Mouse (Mus musculus) midbrain, embryonic 15.5 days (tissue): ENCODE results near the gene Marcks. TPM values are rescaled to one million over a fixed set of nuclear protein-coding genes. Genes with fewer than 3 reads are reported as not detected.
A peak's percentile ranks its signal among the peaks of the same experiment; 100 is the strongest.

Source experiments
- ATAC-seq: fragments of 200-750 bp; cut with Nextera tagmentation; replicated peaks from 2 replicates; pipeline ENCODE4 v1.8.0; 2017; ENCODE audit warnings: moderate TSS enrichment
- H3K27ac ChIP-seq: fragments of 300-500 bp; sonication (generic); 2 replicates; pipeline ENCODE4 v1.5.1; 2015; ENCODE audit warnings: mild to moderate bottlenecking, inconsistent platforms
- H3K27me3 ChIP-seq: fragments of 300-500 bp; sonication (generic); replicated peaks from 2 replicates; pipeline ENCODE4 v1.6.1; 2015; ENCODE audit warnings: inconsistent platforms
- H3K36me3 ChIP-seq: fragments of 300-500 bp; sonication (generic); replicated peaks from 2 replicates; pipeline ENCODE4 v1.6.1; 2015; ENCODE audit warnings: inconsistent platforms
- H3K4me1 ChIP-seq: fragments of 300-500 bp; sonication (generic); 2 replicates; pipeline ENCODE4 v1.6.1; 2015; ENCODE audit warnings: inconsistent platforms
- H3K4me2 ChIP-seq: fragments of 300-500 bp; sonication (generic); 2 replicates; pipeline ENCODE4 v1.6.1; 2015; ENCODE audit warnings: inconsistent platforms, mild to moderate bottlenecking, moderate library complexity
- H3K4me3 ChIP-seq: fragments of 300-500 bp; sonication (generic); 2 replicates; pipeline ENCODE4 v1.5.1; 2015; ENCODE audit warnings: mild to moderate bottlenecking, inconsistent platforms
- H3K9ac ChIP-seq: fragments of 300-500 bp; sonication (generic); 2 replicates; pipeline ENCODE4 v1.6.1; 2015; ENCODE audit warnings: mild to moderate bottlenecking, inconsistent platforms
- H3K9me3 ChIP-seq: fragments of 300-500 bp; sonication (generic); 2 replicates; pipeline ENCODE4 v1.6.1; 2016; ENCODE audit warnings: inconsistent platforms
- WGBS: fragments of 180-500 bp; shearing (Covaris S2); methylation state at CpG from one replicate; pipeline ENCODE4 v1.1.7; 2015; ENCODE audit warnings: mixed read lengths; 5-methylcytosine and 5-hydroxymethylcytosine counted together
- polyA plus RNA-seq: library from polyadenylated mRNA; unstranded; fragments of >200 nt; fragmentation: Nextera tagmentation; extraction: Ambion mirVana; gene quantifications from 2 replicates; pipeline ENCODE4 v1.2.1, GENCODE M21; 2015

The Marcks gene
- 203 and 208 TPM in 2 replicates for polyA plus RNA-seq

- WGBS = 0% methylated on average over 39 of the region's 39 CpGs
- Histone ChIP-seq H3K36me3 (no peaks in the 10 kb centered on the region), H3K9me3 (no peaks in the 10 kb centered on the region), H3K4me1 (peaks cover 17% of the 10 kb centered on the region), H3K27me3 (no peaks in the 10 kb centered on the region), H3K9ac (peak within 1 kb of the TSS; percentile 100), H3K4me3 (peak within 1 kb of the TSS; percentile 99), H3K4me2 (peak within 1 kb of the TSS; percentile 62), H3K27ac (peak within 1 kb of the TSS; percentile 100)
- ATAC-seq = peak; percentile 73
Measured at GRCm38 (mm10) chr10:37138778-37139442, at the start of gene Marcks. TSS of gene Marcks (minus strand) at chr10:37138920.

GRCm38 (mm10) chr10:37177071-37177470 lies 38.4 kb upstream of the Marcks start:
- Histone ChIP-seq H3K27ac (no peak overlapping the region), H3K4me1 (peaks cover 8% of the 10 kb centered on the region), H3K9ac (no peak overlapping the region), H3K4me2 (no peak overlapping the region), H3K27me3 (no peaks in the 10 kb centered on the region), H3K9me3 (no peaks in the 10 kb centered on the region), H3K36me3 (no peaks in the 10 kb centered on the region), H3K4me3 (no peak overlapping the region)
- WGBS = 93% methylated on average over 3 of the region's 3 CpGs
- no peak for ATAC-seq

- Histone ChIP-seq H3K4me2 (peak overlapping the region; percentile 29), H3K27ac (peak overlapping the region; percentile 61), H3K4me3 (no peak overlapping the region), H3K4me1 (peaks cover 21% of the 10 kb centered on the region), H3K27me3 (no peaks in the 10 kb centered on the region), H3K9ac (no peak overlapping the region), H3K36me3 (no peaks in the 10 kb centered on the region), H3K9me3 (no peaks in the 10 kb centered on the region)
- WGBS = 14% methylated on average over 8 of the region's 8 CpGs
- ATAC-seq = peak; percentile 88
Measured at GRCm38 (mm10) chr10:37172416-37172950, 33.8 kb upstream of the Marcks start.

GRCm38 (mm10) chr10:37171711-37172415 lies 33.1 kb upstream of the Marcks start:
- Histone ChIP-seq H3K4me2 (peak overlapping the region; percentile 29), H3K36me3 (no peaks in the 10 kb centered on the region)

GRCm38 (mm10) chr10:37170878-37171277 lies 32.2 kb upstream of the Marcks start:
- Histone ChIP-seq H3K4me3 (no peak overlapping the region), H3K27me3 (no peaks in the 10 kb centered on the region), H3K27ac (no peak overlapping the region), H3K4me2 (no peak overlapping the region), H3K9ac (no peak overlapping the region), H3K9me3 (no peaks in the 10 kb centered on the region), H3K36me3 (no peaks in the 10 kb centered on the region), H3K4me1 (peaks cover 21% of the 10 kb centered on the region)
- no peak for ATAC-seq
- WGBS = 81% methylated on average over 4 of the region's 4 CpGs

More at GRCm38 (mm10) chr10:37171711-37172415, 33.1 kb upstream of the Marcks start:
- Histone ChIP-seq H3K4me3 (no peak overlapping the region), H3K9me3 (no peaks in the 10 kb centered on the region), H3K9ac (no peak overlapping the region), H3K4me1 (peaks cover 21% of the 10 kb centered on the region), H3K27ac (peak overlapping the region; percentile 61), H3K27me3 (no peaks in the 10 kb centered on the region)
- WGBS = 15% methylated on average over 3 of the region's 3 CpGs
- ATAC-seq = peak; percentile 78

- no peak overlapping the region for H3K9ac ChIP-seq
- H3K27ac ChIP-seq = no peak overlapping the region
- no peak for ATAC-seq
Measured at GRCm38 (mm10) chr10:37170466-37170865, 31.7 kb upstream of the Marcks start.

GRCm38 (mm10) chr10:37167527-37167926 lies 28.8 kb upstream of the Marcks start:
- Histone ChIP-seq H3K9ac (no peak overlapping the region), H3K36me3 (no peaks in the 10 kb centered on the region), H3K27me3 (no peaks in the 10 kb centered on the region), H3K4me1 (peaks cover 18% of the 10 kb centered on the region), H3K27ac (no peak overlapping the region), H3K4me2 (no peak overlapping the region), H3K9me3 (no peaks in the 10 kb centered on the region), H3K4me3 (no peak overlapping the region)
- ATAC-seq = no peak
- 88% methylated on average over 2 of the region's 2 CpGs for WGBS

More at GRCm38 (mm10) chr10:37170466-37170865, 31.7 kb upstream of the Marcks start:
- Histone ChIP-seq H3K9me3 (no peaks in the 10 kb centered on the region), H3K4me1 (peaks cover 21% of the 10 kb centered on the region), H3K4me2 (no peak overlapping the region), H3K27me3 (no peaks in the 10 kb centered on the region), H3K4me3 (no peak overlapping the region), H3K36me3 (no peaks in the 10 kb centered on the region)
- WGBS = 76% methylated on average over 4 of the region's 4 CpGs

GRCm38 (mm10) chr10:37159731-37160130 lies 21.0 kb upstream of the Marcks start:
- Histone ChIP-seq H3K36me3 (no peaks in the 10 kb centered on the region), H3K4me2 (no peak overlapping the region), H3K9me3 (no peaks in the 10 kb centered on the region), H3K4me1 (no peaks in the 10 kb centered on the region), H3K4me3 (no peak overlapping the region), H3K27ac (no peak overlapping the region), H3K9ac (no peak overlapping the region), H3K27me3 (no peaks in the 10 kb centered on the region)
- WGBS = 85% methylated on average over 3 of the region's 3 CpGs
- no peak for ATAC-seq

GRCm38 (mm10) chr10:37157156-37157555 lies 18.4 kb upstream of the Marcks start:
- 84% methylated on average over 5 of the region's 5 CpGs for WGBS
- H3K27me3 ChIP-seq = no peaks in the 10 kb centered on the region
- H3K4me3 ChIP-seq = no peak overlapping the region
- no peak overlapping the region for H3K9ac ChIP-seq
- no peak overlapping the region for H3K27ac ChIP-seq
- no peaks in the 10 kb centered on the region for H3K36me3 ChIP-seq
- no peaks in the 10 kb centered on the region for H3K4me1 ChIP-seq
- H3K4me2 ChIP-seq = no peak overlapping the region
- H3K9me3 ChIP-seq = no peaks in the 10 kb centered on the region
- no peak for ATAC-seq

GRCm38 (mm10) chr10:37155131-37155530 lies 16.4 kb upstream of the Marcks start:
- WGBS = 50% methylated on average over 1 of the region's 2 CpGs
- no peaks in the 10 kb centered on the region for H3K36me3 ChIP-seq
- H3K4me2 ChIP-seq = no peak overlapping the region
- no peaks in the 10 kb centered on the region for H3K9me3 ChIP-seq
- no peak overlapping the region for H3K9ac ChIP-seq
- no peak for ATAC-seq
- no peak overlapping the region for H3K27ac ChIP-seq
- no peak overlapping the region for H3K4me3 ChIP-seq
- H3K4me1 ChIP-seq = no peaks in the 10 kb centered on the region
- no peaks in the 10 kb centered on the region for H3K27me3 ChIP-seq

- Histone ChIP-seq H3K27ac (no peak overlapping the region), H3K4me3 (no peak overlapping the region), H3K4me2 (no peak overlapping the region), H3K4me1 (no peaks in the 10 kb centered on the region), H3K9ac (no peak overlapping the region), H3K36me3 (no peaks in the 10 kb centered on the region), H3K27me3 (no peaks in the 10 kb centered on the region), H3K9me3 (no peaks in the 10 kb centered on the region)
- WGBS = 88% methylated on average over 7 of the region's 7 CpGs
- ATAC-seq = no peak
Measured at GRCm38 (mm10) chr10:37151539-37152271, 13.0 kb upstream of the Marcks start.

GRCm38 (mm10) chr10:37148016-37148415 lies 9.3 kb upstream of the Marcks start:
- Histone ChIP-seq H3K9ac (no peak overlapping the region), H3K27me3 (no peaks in the 10 kb centered on the region), H3K9me3 (no peaks in the 10 kb centered on the region), H3K27ac (no peak overlapping the region), H3K36me3 (no peaks in the 10 kb centered on the region), H3K4me3 (no peak overlapping the region), H3K4me2 (no peak overlapping the region), H3K4me1 (no peaks in the 10 kb centered on the region)
- ATAC-seq = no peak
- 75% methylated on average over 3 of the region's 3 CpGs for WGBS
